Comparison of ENCODE assay signal across 8 mouse cellular contexts in genomic region chr11:113172497-113173140, GRCm38 (mm10).
A peak's percentile ranks its signal among the peaks of the same experiment; 100 is the strongest.
DNase-seq lines count a peak whose midpoint lies in the region.

No protein-coding gene starts in this region.

- peak overlapping the region; percentile 85 for H3K27ac ChIP-seq in hindbrain, embryonic 10.5 days

- peak overlapping the region; percentile 50 for H3K4me3 ChIP-seq in hindbrain, embryonic 10.5 days

- no peaks in the 10 kb centered on the region for H3K27me3 ChIP-seq in hindbrain, embryonic 10.5 days (ENCODE audit: insufficient read depth, poor library complexity, severe bottlenecking)

- peak; percentile 27 for DNase-seq in MN1 (ENCODE audit: low spot score)
- peak; percentile 85 for DNase-seq in cerebellum, adult 9-10 months
- DNase-seq in frontal cortex, adult 2 months (ENCODE audit: extremely low spot score in 1 of 2, low spot score in 1 of 2) = peak; percentile 52 to 82
- DNase-seq in hindbrain, embryonic 10.5 days (ENCODE audit: low spot score) = peak; percentile 84
- DNase-seq in layer of hippocampus, adult 9-11 months = peak; percentile 63
- peak; percentile 74 for DNase-seq in lung, postnatal 25 days (ENCODE audit: low spot score)
- peak; percentile 79 for DNase-seq in retina, postnatal 7 days (ENCODE audit: low read depth, low spot score)
- peak; percentile 67 to 71 for DNase-seq in thymus, postnatal 36 days

- no peaks in the 10 kb centered on the region for H3K9me3 ChIP-seq in hindbrain, embryonic 10.5 days

- no peaks in the 10 kb centered on the region for H3K36me3 ChIP-seq in hindbrain, embryonic 10.5 days

- H3K4me1 ChIP-seq in hindbrain, embryonic 10.5 days (replicated peaks) = peaks cover 59% of the 10 kb centered on the region

- 25% methylated on average over 16 of the region's 16 CpGs for WGBS in hindbrain, embryonic 10.5 days

Comparison
In these comparisons a context has a peak if more than half of its experiments do, and no peak if none do; other contexts are left out.
1. Peak in every context shown above with its lines: DNase-seq, H3K4me3 ChIP-seq and H3K27ac ChIP-seq.
2. DNase-seq: peak in every context shown above with its lines; median percentile 85 in cerebellum, adult 9-10 months; 84 in hindbrain, embryonic 10.5 days; 79 in retina, postnatal 7 days; 74 in lung, postnatal 25 days; 69 in thymus, postnatal 36 days; 67 in frontal cortex, adult 2 months; 63 in layer of hippocampus, adult 9-11 months; 27 in MN1.